Mouse (Mus musculus): ENCODE data around the gene Trip6. TPM values are rescaled to one million over a fixed set of nuclear protein-coding genes. Genes with fewer than 3 reads are reported as not detected.

The Trip6 gene
- total RNA-seq (2023): 7.5 TPM

DNA sequence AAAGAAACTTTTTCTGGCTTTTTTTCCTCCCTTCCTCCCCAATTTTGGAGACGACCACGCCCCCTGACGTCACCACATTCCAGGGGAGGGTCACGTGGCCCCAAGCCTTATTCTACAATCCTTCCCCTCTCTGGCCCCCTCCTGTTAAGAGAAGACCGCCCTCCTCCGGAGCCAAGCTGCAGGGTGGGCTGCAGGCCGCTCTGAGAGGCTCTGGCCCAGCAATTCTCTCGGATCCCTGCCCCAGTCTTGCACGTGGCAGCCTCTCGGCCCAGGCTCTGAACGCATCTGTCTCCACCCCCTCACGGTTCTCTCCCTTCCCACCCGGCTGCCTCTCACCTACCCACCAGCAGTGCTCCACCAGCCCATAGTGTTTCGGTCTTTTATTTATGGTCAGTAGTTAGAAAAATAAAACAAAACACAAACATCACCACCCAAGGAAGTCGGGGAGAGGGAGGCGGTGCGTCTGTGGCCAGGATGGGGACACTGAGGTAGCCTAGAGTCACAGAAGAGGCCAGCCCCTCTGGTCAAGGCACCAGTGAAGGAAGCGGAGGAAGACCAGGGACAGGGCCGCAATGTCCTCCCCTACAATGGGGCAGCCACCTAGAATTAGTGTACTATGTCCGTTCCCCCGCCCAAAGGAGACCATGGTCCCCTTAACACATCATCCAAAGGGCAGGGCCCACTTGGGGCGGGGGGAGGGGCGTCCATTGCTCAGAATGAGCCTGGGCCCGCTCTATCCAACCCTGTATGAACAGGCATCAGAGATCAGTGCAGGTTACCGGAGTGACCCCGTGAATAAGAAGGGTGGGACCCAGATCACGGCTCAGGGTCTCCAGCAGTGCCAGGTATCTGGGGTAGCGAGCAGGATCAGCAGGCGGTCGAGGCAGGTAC lies at the start of gene Trip6:
Gene Trip6, minus strand, starts transcription at position 212 of the 891 bp plus-strand sequence.

DNA sequence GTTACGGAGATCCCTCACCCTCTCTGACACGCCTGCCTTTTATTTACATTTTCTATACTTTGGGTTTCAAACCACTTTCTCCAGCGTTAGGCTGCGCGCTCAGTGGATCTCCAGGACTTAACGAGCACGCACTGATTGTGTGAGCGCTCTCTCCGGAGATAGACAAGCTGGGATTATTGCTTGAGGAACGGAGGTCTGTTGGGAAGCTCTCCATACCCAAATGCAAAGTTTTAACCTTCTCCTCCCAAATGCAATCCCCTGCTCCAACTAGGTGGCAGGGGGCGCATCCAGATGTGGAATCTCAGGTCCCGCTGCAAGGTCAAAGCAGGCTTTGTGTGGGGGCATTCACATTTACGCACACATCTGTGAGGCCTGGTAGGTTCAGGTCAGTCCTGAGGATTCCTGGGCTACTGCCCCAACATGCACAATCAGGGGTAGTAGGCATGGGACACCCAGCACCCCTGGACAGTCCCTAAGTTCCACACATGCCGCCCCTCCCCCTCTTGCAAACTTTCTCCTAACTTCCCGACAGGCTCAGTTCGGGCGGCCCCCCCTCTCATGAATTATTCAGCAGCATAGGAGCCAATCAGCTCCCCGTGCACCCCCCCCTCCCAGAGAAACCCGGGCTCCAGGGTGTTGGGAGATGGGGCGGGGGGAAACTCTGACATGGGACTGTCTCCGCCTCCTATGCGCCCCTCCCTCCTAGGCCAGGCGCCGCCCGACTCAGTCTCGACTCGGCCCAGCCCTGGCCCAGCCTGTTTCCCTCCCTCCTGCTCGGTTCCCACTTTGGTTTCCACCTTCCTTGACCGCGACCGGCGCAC lies 35.4 kb upstream of the Trip6 start, which contains the start of gene Ephb4:
Gene Ephb4, plus strand, starts transcription at position 726 of the 821 bp plus-strand sequence.

DNA sequence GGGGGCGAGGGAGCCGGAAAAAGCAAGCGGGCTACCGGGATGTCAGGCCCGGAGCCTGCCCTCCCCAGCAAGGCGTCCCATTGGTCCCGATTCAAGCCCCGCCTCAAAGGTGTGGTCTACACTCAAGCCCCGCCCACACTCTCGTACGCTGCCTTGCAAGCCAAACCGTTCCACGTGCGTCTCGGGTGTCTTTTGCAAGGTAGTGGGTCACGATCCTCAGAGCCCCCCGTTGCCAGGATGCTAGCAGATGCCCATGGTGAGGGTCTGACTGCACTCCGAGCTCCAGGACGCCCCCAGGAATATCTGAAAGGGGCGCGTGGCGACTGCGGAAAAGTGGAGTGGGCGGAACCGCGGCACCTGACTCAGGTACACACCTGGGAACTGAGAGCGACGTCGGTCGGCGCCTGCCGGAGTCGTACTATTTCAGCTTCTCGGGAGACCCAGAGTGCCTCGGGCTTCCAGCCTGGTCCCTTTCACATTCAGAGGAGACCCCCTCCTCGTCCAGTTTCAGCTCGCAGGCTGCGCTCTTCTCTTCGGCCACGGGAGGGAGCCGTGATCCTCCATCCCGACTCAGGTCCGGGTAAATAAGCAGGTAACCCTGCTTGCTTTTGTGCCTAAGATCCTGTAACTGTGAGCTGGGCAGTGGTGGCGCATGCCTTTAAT lies 19.4 kb upstream of the Trip6 start, which contains the start of gene Slc12a9:
Gene Slc12a9, minus strand, starts transcription at position 86 of the 663 bp plus-strand sequence.

DNA sequence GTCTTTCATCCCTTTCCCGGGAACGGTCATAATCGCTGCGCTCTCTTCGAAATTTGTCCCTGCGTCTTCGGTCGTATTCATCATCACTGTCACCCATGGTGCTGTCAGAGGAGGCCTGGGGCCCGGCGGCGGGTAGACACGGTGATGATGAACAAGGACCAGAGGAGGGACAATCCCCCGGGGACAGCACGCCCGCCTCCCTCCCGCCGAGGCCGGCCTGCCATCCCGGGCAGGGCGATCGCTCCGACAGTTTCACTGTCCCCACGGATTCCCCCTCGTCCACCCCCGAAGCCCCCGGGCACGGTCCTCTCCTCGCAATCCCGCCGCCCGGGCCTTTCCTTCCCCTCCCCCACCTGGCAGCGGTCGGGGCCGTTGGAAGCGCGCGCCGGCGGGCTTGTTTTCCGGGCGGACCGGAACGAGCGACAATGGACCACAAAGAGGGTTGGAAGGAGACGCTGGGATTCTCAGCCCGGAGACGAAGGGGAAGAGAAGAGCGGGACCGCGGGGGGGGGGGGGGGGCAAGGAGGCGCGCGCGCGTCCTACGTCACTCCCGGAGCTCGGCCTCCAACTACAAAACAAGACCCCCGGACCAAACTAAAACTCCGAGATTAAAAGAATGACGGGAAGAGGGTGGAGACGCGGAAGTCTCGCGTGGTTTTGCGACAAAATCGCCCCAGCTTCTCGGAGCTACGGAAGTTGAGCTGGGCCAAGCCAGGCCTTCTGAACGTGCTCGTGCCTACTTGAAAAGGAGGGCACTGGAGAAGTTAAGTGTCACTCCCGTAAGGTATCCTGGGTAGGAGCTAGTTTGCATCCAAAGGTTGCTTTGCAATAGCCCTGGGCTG lies 6.9 kb downstream of the Trip6 start, which contains the start of gene Srrt:
Gene Srrt, minus strand, starts transcription at position 604 of the 842 bp plus-strand sequence.

DNA sequence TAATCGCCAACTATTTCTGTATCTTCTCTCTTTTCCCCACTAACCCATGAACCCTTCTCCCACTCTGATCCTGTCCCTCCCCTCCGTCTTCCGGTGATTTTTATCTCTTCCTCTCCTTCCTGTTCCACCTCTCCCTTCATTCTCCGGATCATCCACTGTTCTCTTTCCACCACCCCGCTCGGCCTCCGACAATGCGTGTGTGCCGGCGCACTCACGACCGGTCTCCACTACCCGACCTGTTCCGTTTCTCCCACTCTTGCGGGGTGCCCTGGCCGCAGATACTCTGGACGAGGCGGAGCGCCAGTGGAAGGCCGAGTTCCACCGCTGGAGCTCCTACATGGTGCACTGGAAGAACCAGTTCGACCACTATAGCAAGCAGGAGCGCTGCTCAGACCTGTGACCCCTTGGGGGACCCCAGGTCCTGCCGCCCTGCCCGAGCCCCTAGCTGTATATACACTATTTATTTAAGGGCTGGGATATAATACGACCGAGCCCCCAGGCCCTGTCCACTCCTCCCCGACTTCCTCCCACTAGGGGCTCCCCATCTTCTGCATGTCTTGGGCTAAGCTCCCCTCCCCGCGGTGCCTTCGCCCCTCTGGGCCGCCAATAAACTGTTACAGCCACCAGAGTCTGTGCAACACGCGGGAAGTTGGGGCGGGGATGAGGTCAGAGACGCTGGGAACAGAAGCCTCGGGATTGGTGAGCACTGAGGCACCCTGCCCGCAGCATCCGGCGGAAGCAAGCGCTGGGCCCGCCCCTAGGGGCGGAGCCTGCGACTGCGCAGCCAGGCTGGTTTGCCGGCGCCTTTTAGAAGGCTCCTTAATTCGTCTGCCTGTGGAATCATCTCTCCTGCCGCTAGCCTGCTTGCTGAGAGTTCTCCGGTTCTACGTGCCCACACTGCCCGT lies 20.1 kb downstream of the Trip6 start, which contains the start of gene Ufsp1:
Gene Ufsp1, plus strand, starts transcription at position 791 of the 905 bp plus-strand sequence.

DNA sequence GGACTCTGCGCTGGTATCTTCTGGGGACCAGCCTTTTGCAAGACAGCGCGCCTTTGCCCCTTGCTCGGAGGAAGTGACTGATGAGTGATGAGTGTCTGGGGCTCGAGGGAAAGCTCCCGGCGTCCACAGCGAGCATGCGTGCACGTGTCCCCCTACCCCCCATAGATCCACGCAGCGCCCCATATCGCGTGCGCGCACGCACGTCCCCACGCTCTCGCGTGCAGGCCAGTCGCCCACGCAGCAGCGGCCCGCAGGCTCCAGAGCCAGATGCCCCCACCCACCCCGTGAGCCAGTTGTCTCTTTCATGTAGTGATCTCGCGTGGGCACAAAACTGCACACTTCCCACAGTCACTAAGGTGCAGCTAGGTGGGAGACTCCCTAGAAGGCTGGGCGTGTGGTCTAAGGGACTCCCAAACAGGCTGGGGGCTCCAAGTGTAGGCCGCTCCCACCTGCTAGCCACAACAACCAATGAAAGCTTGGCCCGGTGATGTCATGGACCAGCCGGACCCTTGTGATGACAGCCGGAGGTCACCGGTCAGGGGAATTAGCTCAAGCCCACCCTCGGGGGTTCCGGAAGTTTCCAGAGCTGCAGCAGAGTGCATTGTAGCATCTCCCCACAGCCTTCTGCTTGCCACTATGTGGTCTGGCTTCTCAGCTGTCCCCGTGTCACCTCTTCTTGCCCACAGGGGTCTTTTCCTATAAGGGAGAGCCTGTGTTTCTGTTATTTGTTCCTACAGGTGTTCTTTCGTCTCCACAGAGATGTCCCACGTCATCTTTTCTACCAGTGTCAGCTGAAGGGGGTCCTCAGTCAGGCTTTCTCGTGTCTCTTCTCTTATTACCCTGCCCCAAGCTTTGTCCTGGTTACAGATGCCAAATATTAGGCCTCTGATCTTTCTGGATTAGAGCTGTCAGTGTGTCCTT lies 26.9 kb downstream of the Trip6 start, which contains the start of gene Ache:
Gene Ache, plus strand, starts transcription at position 488 of the 921 bp plus-strand sequence.

Other genes starting within 250 kb of the Trip6 start
- not detected for gene Serpine1, start 242.1 kb downstream of the Trip6 start, total RNA-seq (2023)
- gene Trim56, start 198.2 kb downstream of the Trip6 start, total RNA-seq (2023): 87.5 TPM
- gene Muc3, start 165.1 kb downstream of the Trip6 start, total RNA-seq (2023): not detected
- 3.5 TPM for gene Muc3a, start 102.0 kb downstream of the Trip6 start, total RNA-seq (2023)
- gene Ache, start 26.9 kb downstream of the Trip6 start, total RNA-seq (2023): 0.80 TPM
- gene Ufsp1, start 19.8 kb downstream of the Trip6 start, total RNA-seq (2023): 0.86 TPM
- 437 TPM for gene Srrt, start 6.7 kb downstream of the Trip6 start, total RNA-seq (2023)
- 16.9 TPM for gene Slc12a9, start 19.2 kb upstream of the Trip6 start, total RNA-seq (2023)
- gene Ephb4, start 35.7 kb upstream of the Trip6 start, total RNA-seq (2023): 0.21 TPM
- gene Zan, start 162.7 kb upstream of the Trip6 start, total RNA-seq (2023): 0.03 TPM
- gene Pop7, start 188.1 kb upstream of the Trip6 start, total RNA-seq (2023): 30.3 TPM
- gene Gigyf1, start 204.1 kb upstream of the Trip6 start, total RNA-seq (2023): 92.9 TPM
- not detected for gene Epo, start 218.8 kb upstream of the Trip6 start, total RNA-seq (2023)
- gene Gnb2, start 219.1 kb upstream of the Trip6 start, total RNA-seq (2023): 300 TPM
- not detected for gene Actl6b, start 239.1 kb upstream of the Trip6 start, total RNA-seq (2023)

Measured in CD8-positive naive resting alpha-beta T cell, adult 57 days (primary cell).